Mouse (Mus musculus): Measurements from ENCODE around the gene Nat8f3. TPM values are rescaled to one million over a fixed set of nuclear protein-coding genes. Genes with fewer than 3 reads are reported as not detected.
"Not testable (repeated sequence)": the region's sequence is repeated elsewhere in the genome, so short reads cannot be mapped to it uniquely, and the experiment has no call there.

Nat8f3 gene
- polyA plus RNA-seq, 1 experiment from 2014 or later, result not detected

DNA sequence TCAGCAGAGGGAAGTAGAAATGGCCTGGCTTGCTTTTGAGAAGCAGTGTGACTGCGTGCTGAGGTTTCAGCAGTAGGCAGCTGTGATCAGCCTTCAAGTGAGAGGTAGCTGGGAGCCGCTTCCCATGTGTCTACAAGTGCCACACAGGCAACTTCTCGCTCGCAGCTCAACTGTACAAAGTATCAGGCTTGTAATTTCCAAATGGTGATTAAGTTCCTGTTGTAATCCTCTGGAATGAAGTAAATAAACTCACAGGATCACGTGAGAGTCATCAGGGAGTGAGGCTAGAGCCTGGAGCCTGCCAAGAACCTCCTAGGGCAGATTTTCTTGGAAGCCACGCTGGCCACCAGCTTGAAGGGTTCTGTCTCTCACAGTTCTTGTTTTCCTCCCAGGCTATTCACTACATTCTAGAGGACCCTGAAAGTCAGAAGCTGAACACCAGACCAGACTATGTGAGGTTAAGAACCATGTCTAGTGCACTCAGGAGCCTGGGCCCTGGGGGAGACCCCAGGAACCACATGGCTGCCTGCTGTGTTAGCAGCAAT lies 9.8 kb downstream of the Nat8f3 start:
- not testable (repeated sequence) for H3K36me3 ChIP-seq (ENCODE audit: control insufficient read depth, insufficient read depth, low read length); H3K4me1 ChIP-seq (ENCODE audit: control insufficient read depth, insufficient read depth, low read length); H3K4me3 ChIP-seq (ENCODE audit: low read depth, low read length); ATAC-seq (ENCODE audit: low read depth); H3K9me3 ChIP-seq (ENCODE audit: control insufficient read depth, low read length); DNase-seq (ENCODE audit: low spot score); H3K27me3 ChIP-seq (replicated peaks; ENCODE audit: control insufficient read depth, insufficient read depth, low read length); H3K27ac ChIP-seq (replicated peaks; ENCODE audit: low read depth, low read length); H3K9ac ChIP-seq (ENCODE audit: low read depth, low read length); H3K4me2 ChIP-seq (ENCODE audit: low read depth, low read length)
- WGBS, result 77% methylated on average over 2 of the region's 6 CpGs

DNA sequence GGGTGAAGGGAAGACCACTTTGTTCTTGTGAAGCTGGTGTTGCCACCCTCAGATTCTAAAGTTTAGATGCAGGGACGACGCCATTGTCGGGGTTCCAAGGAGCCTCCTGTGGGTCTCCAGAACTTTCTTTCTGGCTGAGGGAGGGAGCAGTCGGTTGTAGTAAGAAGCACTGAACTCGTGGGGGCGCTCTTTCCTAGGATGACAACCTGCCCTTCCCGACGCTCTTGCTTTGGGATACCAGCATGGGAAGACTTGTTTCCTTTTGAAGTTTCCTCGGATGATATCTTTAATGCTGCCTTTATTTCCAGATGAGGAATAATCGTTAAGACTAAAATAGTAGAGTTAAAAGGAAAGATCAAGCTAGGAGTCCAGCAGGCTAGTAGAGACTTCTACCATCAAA lies 52.4 kb downstream of the Nat8f3 start, which contains the start of gene Nat8f7:
Gene Nat8f7, minus strand, starts transcription at position 101 of the 400 bp plus-strand sequence.
- not testable (repeated sequence) for H3K4me3 ChIP-seq (ENCODE audit: low read depth, low read length); ATAC-seq (ENCODE audit: low read depth); H3K36me3 ChIP-seq (ENCODE audit: control insufficient read depth, insufficient read depth, low read length); H3K4me2 ChIP-seq (ENCODE audit: low read depth, low read length); H3K27ac ChIP-seq (replicated peaks; ENCODE audit: low read depth, low read length); DNase-seq (ENCODE audit: low spot score); H3K9me3 ChIP-seq (ENCODE audit: control insufficient read depth, low read length); H3K27me3 ChIP-seq (replicated peaks; ENCODE audit: control insufficient read depth, insufficient read depth, low read length); H3K9ac ChIP-seq (ENCODE audit: low read depth, low read length); H3K4me1 ChIP-seq (ENCODE audit: control insufficient read depth, insufficient read depth, low read length)
- 82% methylated on average over 9 of the region's 10 CpGs for WGBS

DNA sequence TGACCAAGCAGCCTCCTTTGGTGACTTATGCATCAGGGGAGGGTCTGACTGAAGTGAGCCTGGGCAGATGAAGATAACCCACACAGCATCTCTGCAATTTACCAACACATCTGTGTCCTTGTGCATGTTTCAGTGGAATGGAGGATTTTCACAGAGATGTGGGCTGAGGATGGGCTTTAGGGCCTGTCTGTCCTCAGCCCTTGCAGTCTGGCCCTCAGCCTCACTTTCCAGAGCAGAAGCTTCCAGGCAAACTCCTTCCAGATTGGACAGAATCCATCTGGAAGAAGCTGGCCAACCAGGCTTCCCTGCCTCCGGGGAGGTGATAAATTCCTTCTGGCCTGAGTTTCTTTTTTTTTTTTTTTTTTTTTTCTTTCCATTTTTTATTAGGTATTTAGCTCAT lies 55.9 kb downstream of the Nat8f3 start:
- H3K27me3 ChIP-seq (replicated peaks; ENCODE audit: control insufficient read depth, insufficient read depth, low read length); H3K27ac ChIP-seq (replicated peaks; ENCODE audit: low read depth, low read length); ATAC-seq (ENCODE audit: low read depth); H3K36me3 ChIP-seq (ENCODE audit: control insufficient read depth, insufficient read depth, low read length); DNase-seq (ENCODE audit: low spot score); H3K4me2 ChIP-seq (ENCODE audit: low read depth, low read length); H3K4me1 ChIP-seq (ENCODE audit: control insufficient read depth, insufficient read depth, low read length); H3K9ac ChIP-seq (ENCODE audit: low read depth, low read length); H3K4me3 ChIP-seq (ENCODE audit: low read depth, low read length); H3K9me3 ChIP-seq (ENCODE audit: control insufficient read depth, low read length): not testable (repeated sequence)
- 83% methylated on average over 1 of the region's 1 CpGs for WGBS

DNA sequence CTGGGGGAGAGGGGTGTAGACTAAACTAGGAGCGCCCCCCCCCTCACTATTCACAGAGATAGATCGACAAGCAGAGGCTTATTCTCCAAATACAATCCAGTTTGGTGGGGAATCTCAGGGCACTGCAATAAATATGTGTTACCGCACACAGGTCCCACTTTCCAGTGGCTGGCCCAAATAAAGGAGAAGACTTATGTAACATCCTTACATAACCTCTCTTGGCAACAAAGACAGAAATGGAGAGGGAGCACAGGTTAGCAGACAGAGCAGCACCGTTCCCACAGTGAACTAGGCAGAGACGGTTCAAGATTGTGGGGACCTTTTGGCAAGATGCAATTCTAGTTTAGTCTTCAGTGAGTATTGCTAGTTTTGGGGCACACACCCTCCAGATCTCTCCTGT lies 56.3 kb downstream of the Nat8f3 start:
- WGBS, result 91% methylated on average over 5 of the region's 5 CpGs
- not testable (repeated sequence) for H3K9me3 ChIP-seq (ENCODE audit: control insufficient read depth, low read length); H3K4me2 ChIP-seq (ENCODE audit: low read depth, low read length); H3K4me1 ChIP-seq (ENCODE audit: control insufficient read depth, insufficient read depth, low read length); ATAC-seq (ENCODE audit: low read depth); DNase-seq (ENCODE audit: low spot score); H3K9ac ChIP-seq (ENCODE audit: low read depth, low read length); H3K27ac ChIP-seq (replicated peaks; ENCODE audit: low read depth, low read length); H3K27me3 ChIP-seq (replicated peaks; ENCODE audit: control insufficient read depth, insufficient read depth, low read length); H3K4me3 ChIP-seq (ENCODE audit: low read depth, low read length); H3K36me3 ChIP-seq (ENCODE audit: control insufficient read depth, insufficient read depth, low read length)

DNA sequence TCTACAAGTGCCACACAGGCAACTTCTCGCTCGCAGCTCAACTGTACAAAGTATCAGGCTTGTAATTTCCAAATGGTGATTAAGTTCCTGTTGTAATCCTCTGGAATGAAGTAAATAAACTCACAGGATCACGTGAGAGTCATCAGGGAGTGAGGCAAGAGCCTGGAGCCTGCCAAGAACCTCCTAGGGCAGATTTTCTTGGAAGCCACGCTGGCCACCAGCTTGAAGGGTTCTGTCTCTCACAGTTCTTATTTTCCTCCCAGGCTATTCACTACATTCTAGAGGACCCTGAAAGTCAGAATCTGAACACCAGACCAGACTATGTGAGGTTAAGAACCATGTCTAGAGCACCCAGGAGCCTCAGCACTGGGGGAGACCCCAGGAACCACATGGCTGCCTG lies 63.6 kb downstream of the Nat8f3 start:
- not testable (repeated sequence) for H3K9me3 ChIP-seq (ENCODE audit: control insufficient read depth, low read length); H3K4me1 ChIP-seq (ENCODE audit: control insufficient read depth, insufficient read depth, low read length); H3K27me3 ChIP-seq (replicated peaks; ENCODE audit: control insufficient read depth, insufficient read depth, low read length); H3K4me3 ChIP-seq (ENCODE audit: low read depth, low read length); ATAC-seq (ENCODE audit: low read depth); H3K36me3 ChIP-seq (ENCODE audit: control insufficient read depth, insufficient read depth, low read length); DNase-seq (ENCODE audit: low spot score); H3K27ac ChIP-seq (replicated peaks; ENCODE audit: low read depth, low read length); H3K4me2 ChIP-seq (ENCODE audit: low read depth, low read length); H3K9ac ChIP-seq (ENCODE audit: low read depth, low read length)
- 59% methylated on average over 2 of the region's 4 CpGs for WGBS

Small RNA genes lying within 50 kb of the gene (microRNA-seq; reads per million reads assigned to microRNA genes)
- gene Gm27317 (ENCODE audit: borderline number of aligned reads) (not detected), gene Mir6375 (ENCODE audit: borderline number of aligned reads) (not detected)

Other genes starting within 250 kb of the Nat8f3 start
- gene Alms1, start 178.2 kb downstream of the Nat8f3 start, polyA plus RNA-seq (2014; fragmentation: Nextera tagmentation; extraction: Ambion mirVana), result 5.1 and 5.3 TPM in 2 replicates
- gene Nat8f7, start 52.5 kb downstream of the Nat8f3 start, polyA plus RNA-seq (2014; fragmentation: Nextera tagmentation; extraction: Ambion mirVana), result not detected in 2 replicates
- not detected in 2 replicates for gene Nat8f6, start 55.2 kb upstream of the Nat8f3 start, polyA plus RNA-seq (2014; fragmentation: Nextera tagmentation; extraction: Ambion mirVana)
- gene Nat8f5, start 55.2 kb upstream of the Nat8f3 start, polyA plus RNA-seq (2014; fragmentation: Nextera tagmentation; extraction: Ambion mirVana), result 0.21 TPM in 1 of 2 replicates, not detected in the other
- not detected in 2 replicates for gene Nat8, start 66.3 kb upstream of the Nat8f3 start, polyA plus RNA-seq (2014; fragmentation: Nextera tagmentation; extraction: Ambion mirVana)
- not detected in 2 replicates for gene Nat8f2, start 103.4 kb upstream of the Nat8f3 start, polyA plus RNA-seq (2014; fragmentation: Nextera tagmentation; extraction: Ambion mirVana)
- 2.4 TPM in 2 replicates for gene Nat8f4, start 139.1 kb upstream of the Nat8f3 start, polyA plus RNA-seq (2014; fragmentation: Nextera tagmentation; extraction: Ambion mirVana)
- gene Tprkb, start 146.1 kb upstream of the Nat8f3 start, polyA plus RNA-seq (2014; fragmentation: Nextera tagmentation; extraction: Ambion mirVana), result 23.7 and 24.1 TPM in 2 replicates
- gene Nat8f1, start 149.9 kb upstream of the Nat8f3 start, polyA plus RNA-seq (2014; fragmentation: Nextera tagmentation; extraction: Ambion mirVana), result 4.2 and 5.3 TPM in 2 replicates
- 53.4 and 54.6 TPM in 2 replicates for gene Dusp11, start 195.9 kb upstream of the Nat8f3 start, polyA plus RNA-seq (2014; fragmentation: Nextera tagmentation; extraction: Ambion mirVana)